Mouse (Mus musculus): Measurements from ENCODE around the gene Gm20388. TPM values are rescaled to one million over a fixed set of nuclear protein-coding genes. Genes with fewer than 3 reads are reported as not detected.

Gm20388 gene
- polyA plus RNA-seq, 1 experiment from 2014 or later = not detected

DNA sequence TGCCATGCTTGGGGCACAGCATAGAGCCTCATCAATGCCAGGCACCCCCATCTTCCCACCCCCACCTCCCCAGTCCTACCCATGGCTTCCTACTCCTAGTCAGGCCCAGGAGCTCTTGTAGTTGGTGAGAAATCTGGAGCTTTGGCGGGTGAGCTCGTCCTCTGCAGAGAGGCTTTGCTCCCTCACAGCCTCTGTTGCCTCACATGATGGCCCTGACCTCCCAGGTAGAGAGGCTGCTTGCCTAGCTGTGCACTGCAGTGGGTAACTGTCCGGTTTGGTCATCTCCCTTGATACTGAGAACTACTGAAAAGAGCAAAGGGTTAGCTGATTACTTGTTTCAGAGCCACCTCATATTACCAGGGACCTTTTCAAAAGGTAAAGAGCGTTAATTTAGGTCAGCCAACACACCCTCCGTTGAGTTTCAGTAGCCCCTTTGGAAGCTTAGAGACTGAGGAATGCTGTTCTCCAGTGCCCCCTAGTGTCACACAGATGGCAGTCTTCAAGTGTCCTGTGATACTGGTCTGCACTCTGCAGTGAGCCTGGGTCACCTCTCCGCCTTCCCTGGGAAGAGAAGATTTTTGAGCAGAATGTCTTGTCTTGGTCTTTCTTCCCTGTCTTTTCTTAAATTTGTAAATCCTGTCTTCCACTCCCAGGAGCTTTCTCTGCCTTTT, 16.9 kb downstream of the Gm20388 start:
- peak; percentile 69; the same call in 1 of the 2 replicates for ATAC-seq (ENCODE audit: low FRiP score, low TSS enrichment)
- peak; percentile 50 for DNase-seq (ENCODE audit: low spot score)
- Histone ChIP-seq H3K36me3 (ENCODE audit: control insufficient read depth, insufficient read depth, low read length) (peaks cover 5% of the 10 kb centered on the region), H3K4me3 (ENCODE audit: low read depth, low read length) (no peak overlapping the region), H3K4me2 (replicated peaks; ENCODE audit: low read depth) (no peak overlapping the region), H3K9ac (ENCODE audit: low read length) (no peak overlapping the region), H3K9me3 (ENCODE audit: control insufficient read depth, low read length) (no peaks in the 10 kb centered on the region), H3K4me1 (replicated peaks; ENCODE audit: control insufficient read depth, insufficient read depth) (no peaks in the 10 kb centered on the region), H3K27me3 (ENCODE audit: control insufficient read depth, insufficient read depth, low read length) (no peaks in the 10 kb centered on the region), H3K27ac (replicated peaks) (0 out of 2 replicates have a peak overlapping the region, but pooled peaks have one; percentile 45)
- TF ChIP-seq EP300 (optimal IDR thresholded peaks at IDR 0.05) (no peak), CTCF (IDR thresholded peaks at IDR 0.05; ENCODE audit: low read depth) (peak; percentile 84)
- WGBS = 40% methylated on average over 6 of the region's 6 CpGs

DNA sequence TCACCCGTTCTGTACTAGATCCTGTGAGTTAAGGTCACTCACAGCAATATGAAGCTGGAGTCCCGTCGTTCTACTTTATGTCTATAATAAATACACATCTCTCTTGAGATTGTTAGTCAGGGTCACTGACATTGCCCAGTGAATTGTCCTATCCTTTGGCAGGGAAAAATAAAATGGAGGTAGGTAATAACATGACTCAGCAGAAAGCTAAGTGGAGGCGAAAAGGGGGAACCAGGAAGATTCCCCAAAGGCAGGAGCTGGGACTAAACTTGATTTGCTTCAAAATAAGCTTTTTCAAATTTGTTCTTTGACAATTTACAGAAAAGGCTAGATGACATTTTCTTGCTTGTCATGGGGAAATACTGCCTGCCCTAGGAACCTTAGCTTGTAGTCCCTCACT, 20.7 kb downstream of the Gm20388 start:
- Histone ChIP-seq H3K27me3 (ENCODE audit: control insufficient read depth, insufficient read depth, low read length) (no peaks in the 10 kb centered on the region), H3K4me3 (ENCODE audit: low read depth, low read length) (no peak overlapping the region), H3K4me1 (replicated peaks; ENCODE audit: control insufficient read depth, insufficient read depth) (no peaks in the 10 kb centered on the region), H3K9ac (ENCODE audit: low read length) (no peak overlapping the region), H3K36me3 (ENCODE audit: control insufficient read depth, insufficient read depth, low read length) (peaks cover 10% of the 10 kb centered on the region), H3K4me2 (replicated peaks; ENCODE audit: low read depth) (no peak overlapping the region), H3K9me3 (ENCODE audit: control insufficient read depth, low read length) (no peaks in the 10 kb centered on the region), H3K27ac (replicated peaks) (no peak overlapping the region)
- TF ChIP-seq CTCF (IDR thresholded peaks at IDR 0.05; ENCODE audit: low read depth) = no peak
- no peak for TF ChIP-seq EP300 (optimal IDR thresholded peaks at IDR 0.05)
- no peak for DNase-seq (ENCODE audit: low spot score)
- no peak for ATAC-seq (ENCODE audit: low FRiP score, low TSS enrichment)
- WGBS = 63% methylated on average over 4 of the region's 4 CpGs

- Histone ChIP-seq H3K9me3 (ENCODE audit: control insufficient read depth, low read length) (no peaks in the 10 kb centered on the region), H3K4me3 (ENCODE audit: low read depth, low read length) (no peak overlapping the region), H3K36me3 (ENCODE audit: control insufficient read depth, insufficient read depth, low read length) (peaks cover 13% of the 10 kb centered on the region), H3K4me2 (replicated peaks; ENCODE audit: low read depth) (no peak overlapping the region), H3K27ac (replicated peaks) (no peak overlapping the region), H3K27me3 (ENCODE audit: control insufficient read depth, insufficient read depth, low read length) (no peaks in the 10 kb centered on the region), H3K9ac (ENCODE audit: low read length) (no peak overlapping the region), H3K4me1 (replicated peaks; ENCODE audit: control insufficient read depth, insufficient read depth) (no peaks in the 10 kb centered on the region)
- ATAC-seq (ENCODE audit: low FRiP score, low TSS enrichment) = no peak
- DNase-seq (ENCODE audit: low spot score) = no peak
- 94% methylated on average over 4 of the region's 4 CpGs for WGBS
- TF ChIP-seq CTCF (IDR thresholded peaks at IDR 0.05; ENCODE audit: low read depth) (no peak), EP300 (optimal IDR thresholded peaks at IDR 0.05) (no peak)
These were observed 23.0 kb downstream of the Gm20388 start for GRCm38 (mm10) chr8:119933681-119934080.

DNA sequence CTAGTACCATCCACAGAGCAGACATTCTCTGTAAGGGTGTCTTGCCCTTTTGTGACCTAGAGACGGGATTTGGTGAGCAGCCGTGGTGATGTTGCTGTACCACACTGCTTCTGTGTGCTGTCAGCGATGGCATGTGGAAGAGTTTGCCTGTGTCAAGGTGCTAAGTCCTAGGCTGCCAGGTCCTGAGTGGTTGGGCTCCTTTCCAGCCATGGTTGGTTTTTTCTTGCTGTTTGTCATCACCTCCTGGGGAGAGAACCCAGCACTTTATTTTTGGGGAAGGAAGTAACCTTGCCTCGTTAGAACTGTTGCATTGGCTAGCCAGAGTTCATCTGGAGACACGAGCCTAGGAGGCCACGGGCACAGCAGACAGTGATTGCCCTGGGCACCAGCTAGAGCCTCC, 24.9 kb downstream of the Gm20388 start:
- Histone ChIP-seq H3K27me3 (ENCODE audit: control insufficient read depth, insufficient read depth, low read length) (no peaks in the 10 kb centered on the region), H3K9ac (ENCODE audit: low read length) (no peak overlapping the region), H3K27ac (replicated peaks) (no peak overlapping the region), H3K4me2 (replicated peaks; ENCODE audit: low read depth) (no peak overlapping the region), H3K9me3 (ENCODE audit: control insufficient read depth, low read length) (no peaks in the 10 kb centered on the region), H3K4me3 (ENCODE audit: low read depth, low read length) (no peak overlapping the region), H3K36me3 (ENCODE audit: control insufficient read depth, insufficient read depth, low read length) (peaks cover 13% of the 10 kb centered on the region), H3K4me1 (replicated peaks; ENCODE audit: control insufficient read depth, insufficient read depth) (no peaks in the 10 kb centered on the region)
- 69% methylated on average over 6 of the region's 6 CpGs for WGBS
- no peak for TF ChIP-seq EP300 (optimal IDR thresholded peaks at IDR 0.05)
- no peak for DNase-seq (ENCODE audit: low spot score)
- no peak for ATAC-seq (ENCODE audit: low FRiP score, low TSS enrichment)

GRCm38 (mm10) chr8:119938481-119938880, 27.8 kb downstream of the Gm20388 start:
- ATAC-seq (ENCODE audit: low FRiP score, low TSS enrichment) (no peak), DNase-seq (ENCODE audit: low spot score) (no peak)
- WGBS = 86% methylated on average over 7 of the region's 7 CpGs
- Histone ChIP-seq H3K4me2 (replicated peaks; ENCODE audit: low read depth) (no peak overlapping the region), H3K9ac (ENCODE audit: low read length) (no peak overlapping the region), H3K9me3 (ENCODE audit: control insufficient read depth, low read length) (no peaks in the 10 kb centered on the region), H3K4me3 (ENCODE audit: low read depth, low read length) (no peak overlapping the region), H3K27ac (replicated peaks) (no peak overlapping the region), H3K27me3 (ENCODE audit: control insufficient read depth, insufficient read depth, low read length) (no peaks in the 10 kb centered on the region), H3K36me3 (ENCODE audit: control insufficient read depth, insufficient read depth, low read length) (peaks cover 18% of the 10 kb centered on the region; the same call in 1 of the 2 replicates), H3K4me1 (replicated peaks; ENCODE audit: control insufficient read depth, insufficient read depth) (no peaks in the 10 kb centered on the region)
- TF ChIP-seq EP300 (optimal IDR thresholded peaks at IDR 0.05) = no peak
- TF ChIP-seq CTCF (IDR thresholded peaks at IDR 0.05; ENCODE audit: low read depth) = no peak

- TF ChIP-seq EP300 (optimal IDR thresholded peaks at IDR 0.05) (no peak), CTCF (IDR thresholded peaks at IDR 0.05; ENCODE audit: low read depth) (no peak)
- H3K9me3 ChIP-seq (ENCODE audit: control insufficient read depth, low read length) = no peaks in the 10 kb centered on the region
- WGBS = 81% methylated on average over 2 of the region's 2 CpGs
- H3K4me1 ChIP-seq (replicated peaks; ENCODE audit: control insufficient read depth, insufficient read depth) = no peaks in the 10 kb centered on the region
- no peak overlapping the region for H3K9ac ChIP-seq (ENCODE audit: low read length)
- ATAC-seq (ENCODE audit: low FRiP score, low TSS enrichment) (no peak), DNase-seq (ENCODE audit: low spot score) (no peak)
- no peak overlapping the region for H3K4me2 ChIP-seq (replicated peaks; ENCODE audit: low read depth)
- no peak overlapping the region for H3K4me3 ChIP-seq (ENCODE audit: low read depth, low read length)
- no peaks in the 10 kb centered on the region for H3K27me3 ChIP-seq (ENCODE audit: control insufficient read depth, insufficient read depth, low read length)
- no peak overlapping the region for H3K27ac ChIP-seq (replicated peaks)
- peaks cover 18% of the 10 kb centered on the region; the same call in 1 of the 2 replicates for H3K36me3 ChIP-seq (ENCODE audit: control insufficient read depth, insufficient read depth, low read length)
These were observed 28.7 kb downstream of the Gm20388 start for GRCm38 (mm10) chr8:119939336-119939735.
